Mouse (Mus musculus): ENCODE data around the gene Srgap3. TPM values are rescaled to one million over a fixed set of nuclear protein-coding genes. Genes with fewer than 3 reads are reported as not detected.

Gene Srgap3
- polyA plus RNA-seq (2017; shearing (Covaris generic)): 1.2 TPM

DNA sequence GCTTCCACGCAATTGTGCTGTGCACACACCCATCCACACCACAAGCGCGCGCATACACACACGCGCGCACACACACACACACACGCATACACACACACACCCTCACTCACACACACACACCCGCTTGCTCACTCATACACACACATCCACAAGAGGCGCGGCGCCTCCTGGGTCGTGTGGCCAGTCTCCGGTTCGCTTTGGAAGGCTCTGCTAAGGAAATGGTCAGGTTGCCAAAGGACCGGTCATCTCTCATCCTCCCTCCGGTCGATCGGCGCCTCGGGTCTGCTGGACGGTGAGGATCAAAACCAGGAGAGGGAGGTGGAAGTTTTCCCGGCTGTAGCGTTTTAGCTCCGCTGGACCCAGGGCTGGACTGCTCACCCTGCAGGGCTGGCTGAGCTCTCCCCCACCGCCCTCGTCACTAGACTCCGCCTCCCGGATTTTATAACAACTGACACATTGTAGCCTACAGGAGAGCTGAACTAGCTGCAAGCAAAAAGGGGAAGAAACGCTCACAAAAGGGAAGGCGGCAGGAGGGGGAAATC is at the start of gene Srgap3:
TSS of gene Srgap3 (minus strand) at position 372 of the 542 bp plus-strand sequence.

DNA sequence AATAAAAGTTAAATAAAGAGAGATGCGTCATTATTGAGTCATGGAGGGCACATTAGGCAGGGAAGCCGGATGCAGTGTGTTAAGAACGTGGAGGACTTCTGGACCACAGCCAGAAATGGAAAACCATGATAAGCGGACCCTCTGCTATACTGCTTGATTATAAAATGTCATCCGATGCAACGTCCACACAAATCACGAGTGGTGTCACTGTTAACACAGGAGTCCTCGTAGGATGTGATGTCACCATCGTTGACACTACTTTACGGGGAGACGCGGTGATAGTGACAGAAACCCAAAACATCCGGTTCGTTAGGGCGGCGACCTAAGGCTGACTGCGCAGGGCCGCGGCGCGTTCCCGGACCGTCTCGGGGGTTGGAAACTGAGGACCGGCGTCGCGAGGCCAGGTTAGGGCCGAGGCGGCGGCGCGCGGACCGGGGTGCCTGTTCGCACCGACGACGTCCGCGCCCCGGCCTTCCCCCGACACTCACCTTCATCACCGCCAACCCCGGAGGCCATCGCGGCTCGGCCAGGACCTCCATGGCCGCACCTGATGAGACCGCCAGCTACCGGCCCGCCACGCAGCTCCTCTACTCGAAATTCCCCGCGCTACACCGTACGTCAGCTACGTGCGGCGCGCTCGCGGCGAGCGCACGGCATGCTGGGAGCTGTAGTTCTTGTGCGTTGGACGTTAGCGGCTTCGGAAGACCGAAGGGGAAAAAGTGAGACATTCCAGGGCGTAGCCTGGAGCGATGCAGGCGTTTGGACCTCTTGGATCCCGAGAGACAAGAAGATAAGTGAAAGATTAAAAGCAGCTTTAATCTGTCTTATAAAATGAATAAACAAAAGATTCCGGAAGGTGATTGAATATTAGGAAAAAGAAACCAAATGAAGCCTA is 250.8 kb downstream of the Srgap3 start, which contains the start of gene Rad18:
TSS of gene Rad18 (minus strand) at position 631 of the 895 bp plus-strand sequence.

Other genes with a start within 250 kb of the Srgap3 start
- 99.5 TPM for gene Thumpd3, start 99.0 kb upstream of the Srgap3 start, polyA plus RNA-seq (2017; shearing (Covaris generic))
- gene Setd5, start 130.1 kb upstream of the Srgap3 start, polyA plus RNA-seq (2017; shearing (Covaris generic)): 50.6 TPM
- gene Lhfpl4, start 248.1 kb upstream of the Srgap3 start, polyA plus RNA-seq (2017; shearing (Covaris generic)): 0.21 TPM

Data from CD4-positive, CD25-positive, alpha-beta regulatory T cell, adult 9 weeks (primary cell).